Mouse (Mus musculus) kidney, adult 8-10 months (tissue): ENCODE results near the gene Tgfb3.

ENCODE experiments used
- DNase-seq, 2 experiments: peaks; one replicate each; pipeline ENCODE4 v3.0.0; 2022

The Tgfb3 gene

GRCm38 (mm10) chr12:86077736-86078135, 1.1 kb downstream of the Tgfb3 start:
- no peak for DNase-seq

- DNase-seq: no peak
These were observed 1.5 kb downstream of the Tgfb3 start for GRCm38 (mm10) chr12:86077322-86077721.

GRCm38 (mm10) chr12:86076321-86076901, 2.4 kb downstream of the Tgfb3 start:
- no peak for DNase-seq

GRCm38 (mm10) chr12:86075358-86075757, 3.5 kb downstream of the Tgfb3 start:
- DNase-seq: no peak

GRCm38 (mm10) chr12:86074681-86075080, 4.2 kb downstream of the Tgfb3 start:
- DNase-seq: no peak

- no peak for DNase-seq
These were observed 7.4 kb downstream of the Tgfb3 start for GRCm38 (mm10) chr12:86071432-86071831.

- DNase-seq: no peak
These were observed 14.0 kb downstream of the Tgfb3 start for GRCm38 (mm10) chr12:86064796-86065195.

GRCm38 (mm10) chr12:86059341-86059740, 19.5 kb downstream of the Tgfb3 start:
- no peak for DNase-seq

GRCm38 (mm10) chr12:86057516-86057915, 21.3 kb downstream of the Tgfb3 start:
- DNase-seq: no peak

- DNase-seq: no peak
These were observed 21.9 kb downstream of the Tgfb3 start for GRCm38 (mm10) chr12:86056976-86057375.

GRCm38 (mm10) chr12:86055306-86055705, 23.5 kb downstream of the Tgfb3 start:
- no peak for DNase-seq

GRCm38 (mm10) chr12:86051477-86051876, 27.4 kb downstream of the Tgfb3 start:
- no peak for DNase-seq

GRCm38 (mm10) chr12:86049813-86050212, 29.0 kb downstream of the Tgfb3 start:
- no peak for DNase-seq

GRCm38 (mm10) chr12:86047376-86047775, 31.5 kb downstream of the Tgfb3 start:
- no peak for DNase-seq

GRCm38 (mm10) chr12:86046776-86047175, 32.1 kb downstream of the Tgfb3 start:
- DNase-seq: no peak

GRCm38 (mm10) chr12:86046141-86046540, 32.7 kb downstream of the Tgfb3 start:
- no peak for DNase-seq

- no peak for DNase-seq
These were observed 39.1 kb downstream of the Tgfb3 start for GRCm38 (mm10) chr12:86039751-86040150.

GRCm38 (mm10) chr12:86039078-86039477, 39.8 kb downstream of the Tgfb3 start:
- no peak for DNase-seq

- DNase-seq: no peak
These were observed 41.5 kb downstream of the Tgfb3 start for GRCm38 (mm10) chr12:86037235-86037921.

GRCm38 (mm10) chr12:86036368-86037166, 42.3 kb downstream of the Tgfb3 start:
- DNase-seq: no peak

GRCm38 (mm10) chr12:86035586-86035985, 43.3 kb downstream of the Tgfb3 start:
- no peak for DNase-seq

GRCm38 (mm10) chr12:86030932-86031331, 47.9 kb downstream of the Tgfb3 start:
- no peak for DNase-seq

- no peak for DNase-seq
These were observed 51.1 kb downstream of the Tgfb3 start for GRCm38 (mm10) chr12:86027747-86028146.

GRCm38 (mm10) chr12:86027000-86027399, 51.8 kb downstream of the Tgfb3 start:
- no peak for DNase-seq
